In genomic region chr4:45471654-45472556, GRCm38 (mm10) we compare ENCODE assay signal across 8 mouse cellular contexts.
A peak's percentile ranks its signal among the peaks of the same experiment; 100 is the strongest.
DNase-seq lines count a peak whose midpoint lies in the region; ATAC-seq and TF ChIP-seq lines count a peak whose summit lies in the region.

No protein-coding gene starts in this region.

- no peaks in the 10 kb centered on the region for H3K36me3 ChIP-seq in intestine, embryonic 15.5 days

- H3K9ac ChIP-seq in intestine, embryonic 15.5 days: no peak overlapping the region

- H3K27ac ChIP-seq in intestine, embryonic 15.5 days: peak overlapping the region; percentile 36

- 0 out of 2 replicates have a peak, but pooled peaks have one; percentile 14 for ATAC-seq in granulocyte monocyte progenitor cell, adult 5-6 weeks (replicated peaks; ENCODE audit: poor library complexity, severe bottlenecking)
- ATAC-seq in intestine, embryonic 15.5 days: peak; percentile 37; the same call in 1 of the 2 replicates

- H3K4me2 ChIP-seq in intestine, embryonic 15.5 days (replicated peaks): no peak overlapping the region

- 39% methylated on average over 11 of the region's 11 CpGs for WGBS in intestine, embryonic 15.5 days
- 30% methylated on average over 11 of the region's 11 CpGs for WGBS in lung, adult 2 months

- peaks cover 54% of the 10 kb centered on the region for H3K4me1 ChIP-seq in intestine, embryonic 15.5 days (replicated peaks)
- H3K4me1 ChIP-seq in lung, adult 2 months (ENCODE audit: control insufficient read depth, insufficient read depth, low read length): peaks cover 30% of the 10 kb centered on the region

- TF ChIP-seq CTCF in lung, adult 2 months (IDR thresholded peaks at IDR 0.05; ENCODE audit: insufficient read depth, low read length): no peak

- H3K27me3 ChIP-seq in intestine, embryonic 15.5 days (replicated peaks): no peaks in the 10 kb centered on the region

- no peaks in the 10 kb centered on the region for H3K9me3 ChIP-seq in intestine, embryonic 15.5 days

- no peak for TF ChIP-seq POLR2A in lung, adult 2 months (IDR thresholded peaks at IDR 0.05; ENCODE audit: borderline replicate concordance, extremely low read depth, low read depth, low read length)

- H3K4me3 ChIP-seq in intestine, embryonic 15.5 days (replicated peaks): no peak overlapping the region
- H3K4me3 ChIP-seq in lung, adult 2 months (replicated peaks; ENCODE audit: extremely low read depth, low read depth, low read length): no peak overlapping the region

- DNase-seq in lung, adult 18-20 months: peak; percentile 75 to 82
- DNase-seq in lung, postnatal 10 days: no peak
- peak; percentile 50 for DNase-seq in lung, adult 2 months
- peak; percentile 82 for DNase-seq in telencephalon, adult 2 months (ENCODE audit: low read depth, low spot score)
- DNase-seq in thymus, postnatal 14 days: no peak
- DNase-seq in cerebellum, postnatal 14 days: no peak

Comparison
In these comparisons a context has a peak if more than half of its experiments do, and no peak if none do; other contexts are left out.
1. DNase-seq: peak in lung, adult 18-20 months (2 of 2), lung, adult 2 months (single experiment) and telencephalon, adult 2 months (single experiment); none in lung, postnatal 10 days (single experiment), thymus, postnatal 14 days (single experiment) and cerebellum, postnatal 14 days (0 of 2).